In the genomic region with DNA sequence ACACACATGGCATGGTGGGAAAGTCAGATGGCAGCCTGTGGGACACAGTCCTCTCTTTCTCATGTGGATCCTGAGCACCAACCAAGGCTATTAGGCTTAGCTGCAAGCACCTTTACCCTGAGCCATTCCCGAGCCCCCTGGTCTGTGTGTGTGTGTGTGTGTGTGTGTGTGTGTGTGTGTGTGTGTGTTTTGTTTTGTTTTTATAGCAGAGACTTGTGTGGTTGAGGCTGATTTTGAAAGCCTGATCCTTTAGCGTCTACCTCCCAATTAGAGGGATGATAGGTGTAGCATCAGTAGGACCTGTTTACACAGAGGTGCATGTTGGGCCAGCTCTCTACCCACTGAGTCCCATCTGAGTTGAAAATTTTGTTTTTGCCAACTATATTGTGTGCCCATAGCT, we compare ENCODE assay signal across 8 mouse cellular contexts. TPM values are rescaled to one million over a fixed set of nuclear protein-coding genes. Genes with fewer than 3 reads are reported as not detected.
DNase-seq lines count a peak whose midpoint lies in the region; ATAC-seq and TF ChIP-seq lines count a peak whose summit lies in the region.

No protein-coding gene starts in this region.

- peaks cover 14% of the 10 kb centered on the region for H3K4me1 ChIP-seq in kidney, embryonic 16.5 days (ENCODE audit: insufficient read depth, low read length)
- peaks cover 15% of the 10 kb centered on the region for H3K4me1 ChIP-seq in cortical plate, adult 2 months (ENCODE audit: control insufficient read depth, insufficient read depth, low read length)
- peaks cover 25% of the 10 kb centered on the region for H3K4me1 ChIP-seq in hindbrain, embryonic 14.5 days (replicated peaks; ENCODE audit: control insufficient read depth, insufficient read depth, low read length)
- peaks cover 22% of the 10 kb centered on the region for H3K4me1 ChIP-seq in midbrain, embryonic 14.5 days (ENCODE audit: control insufficient read depth, insufficient read depth, low read length)

- H3K4me2 ChIP-seq in kidney, embryonic 16.5 days (replicated peaks; ENCODE audit: low read depth, low read length): peak overlapping the region; percentile 88
- peak overlapping the region; percentile 98 for H3K4me2 ChIP-seq in hindbrain, embryonic 14.5 days (replicated peaks)
- peak overlapping the region; percentile 96 for H3K4me2 ChIP-seq in midbrain, embryonic 14.5 days (ENCODE audit: low read length)

- TF ChIP-seq CTCF in cortical plate, adult 2 months (IDR thresholded peaks at IDR 0.05; ENCODE audit: extremely low read depth, insufficient read depth, low read length): no peak

- TF ChIP-seq POLR2A in cortical plate, adult 2 months (IDR thresholded peaks at IDR 0.05; ENCODE audit: extremely low read depth, insufficient read depth, low read length): no peak

- H3K9ac ChIP-seq in kidney, embryonic 16.5 days (replicated peaks; ENCODE audit: low read length): peak overlapping the region; percentile 97
- peak overlapping the region; percentile 97 for H3K9ac ChIP-seq in hindbrain, embryonic 14.5 days
- peak overlapping the region; percentile 95; the same call in 1 of the 2 replicates for H3K9ac ChIP-seq in midbrain, embryonic 14.5 days (replicated peaks; ENCODE audit: low read length)

- 56% methylated on average over 2 of the region's 2 CpGs for WGBS in kidney, embryonic 16.5 days
- 73% methylated on average over 2 of the region's 2 CpGs for WGBS in hindbrain, embryonic 14.5 days
- WGBS in midbrain, embryonic 14.5 days: 54% methylated on average over 2 of the region's 2 CpGs

- no peak for ATAC-seq in kidney, embryonic 16.5 days (ENCODE audit: low FRiP score, low TSS enrichment)
- peak; percentile 15 for ATAC-seq in hindbrain, embryonic 14.5 days (ENCODE audit: low FRiP score)
- 0 out of 2 replicates have a peak, but pooled peaks have one; percentile 9 for ATAC-seq in midbrain, embryonic 14.5 days (ENCODE audit: low FRiP score, low TSS enrichment)
- ATAC-seq in granulocyte monocyte progenitor cell, adult 5-6 weeks (replicated peaks; ENCODE audit: poor library complexity, severe bottlenecking): no peak

- H3K4me3 ChIP-seq in kidney, embryonic 16.5 days (ENCODE audit: low read length): peak overlapping the region; percentile 75
- H3K4me3 ChIP-seq in cortical plate, adult 2 months (ENCODE audit: insufficient read depth, low read length): peak overlapping the region; percentile 87
- H3K4me3 ChIP-seq in hindbrain, embryonic 14.5 days (replicated peaks; ENCODE audit: low read length): peak overlapping the region; percentile 79
- peak overlapping the region; percentile 70 for H3K4me3 ChIP-seq in midbrain, embryonic 14.5 days (replicated peaks; ENCODE audit: low read depth, low read length)

- peak overlapping the region; percentile 98 for H3K27ac ChIP-seq in kidney, embryonic 16.5 days (ENCODE audit: low read length)
- H3K27ac ChIP-seq in cortical plate, adult 2 months (ENCODE audit: insufficient read depth, low read length): peak overlapping the region; percentile 90
- peak overlapping the region; percentile 97 for H3K27ac ChIP-seq in hindbrain, embryonic 14.5 days
- peak overlapping the region; percentile 96 for H3K27ac ChIP-seq in midbrain, embryonic 14.5 days (replicated peaks; ENCODE audit: low read depth, low read length)

- no peaks in the 10 kb centered on the region for H3K36me3 ChIP-seq in kidney, embryonic 16.5 days (ENCODE audit: insufficient read depth, low read length)
- no peaks in the 10 kb centered on the region for H3K36me3 ChIP-seq in hindbrain, embryonic 14.5 days (replicated peaks; ENCODE audit: control insufficient read depth, insufficient read depth)
- no peaks in the 10 kb centered on the region for H3K36me3 ChIP-seq in midbrain, embryonic 14.5 days (ENCODE audit: control insufficient read depth, insufficient read depth, low read length)

- no peak for DNase-seq in kidney, adult 11 months
- no peak for DNase-seq in hindbrain, embryonic 14.5 days (ENCODE audit: low spot score)
- no peak for DNase-seq in midbrain, embryonic 14.5 days
- no peak for DNase-seq in urinary bladder, postnatal 25 days (ENCODE audit: low spot score)
- DNase-seq in gastrocnemius, postnatal 10 days: no peak

- no peaks in the 10 kb centered on the region for H3K27me3 ChIP-seq in kidney, embryonic 16.5 days (ENCODE audit: insufficient read depth, low read length)
- H3K27me3 ChIP-seq in hindbrain, embryonic 14.5 days (ENCODE audit: control insufficient read depth, insufficient read depth, low read length): no peaks in the 10 kb centered on the region
- no peaks in the 10 kb centered on the region for H3K27me3 ChIP-seq in midbrain, embryonic 14.5 days (ENCODE audit: control insufficient read depth, insufficient read depth, low read length)

- no peaks in the 10 kb centered on the region for H3K9me3 ChIP-seq in kidney, embryonic 16.5 days (ENCODE audit: low read length)
- no peaks in the 10 kb centered on the region for H3K9me3 ChIP-seq in hindbrain, embryonic 14.5 days (ENCODE audit: control insufficient read depth, low read length)
- no peaks in the 10 kb centered on the region for H3K9me3 ChIP-seq in midbrain, embryonic 14.5 days (ENCODE audit: control insufficient read depth, low read length)

RNA-seq across cellular contexts. Expression of a gene that starts 4.7 kb away (rescaled TPM):
- polyA plus RNA-seq in kidney, embryonic 16.5 days (2015; fragmentation: Nextera tagmentation; extraction: Ambion mirVana): 5.6 and 6.3 TPM in 2 replicates
- polyA plus RNA-seq in cortical plate, adult 2 months (2012; rRNA removed): 3.1 and 3.3 TPM in 2 replicates
- polyA plus RNA-seq in hindbrain, embryonic 14.5 days (2014; fragmentation: Nextera tagmentation; extraction: Ambion mirVana): 6.5 and 6.9 TPM in 2 replicates
- polyA plus RNA-seq in midbrain, embryonic 14.5 days (2014; fragmentation: Nextera tagmentation; extraction: Ambion mirVana): 7.8 and 8.2 TPM in 2 replicates
- total RNA-seq in granulocyte monocyte progenitor cell, adult 5-6 weeks (2014; fragmentation: Nextera tagmentation): 3.1 and 9.4 TPM in 2 replicates
- 4.2 and 6.1 TPM in 2 replicates for total RNA-seq in granulocyte monocyte progenitor cell, adult 5-6 weeks (2017)
- total RNA-seq in gastrocnemius, postnatal 10 days (2021): 1 to 10 TPM; 1.7 to 2.2 TPM

RNA-seq across cellular contexts. Expression of a gene that starts 15.8 kb away (rescaled TPM):
- 16.0 and 17.6 TPM in 2 replicates for polyA plus RNA-seq in kidney, embryonic 16.5 days (2015; fragmentation: Nextera tagmentation; extraction: Ambion mirVana)
- 143 and 144 TPM in 2 replicates for polyA plus RNA-seq in cortical plate, adult 2 months (2012; rRNA removed)
- polyA plus RNA-seq in hindbrain, embryonic 14.5 days (2014; fragmentation: Nextera tagmentation; extraction: Ambion mirVana): 11.8 and 12.6 TPM in 2 replicates
- polyA plus RNA-seq in midbrain, embryonic 14.5 days (2014; fragmentation: Nextera tagmentation; extraction: Ambion mirVana): 8.9 and 16.8 TPM in 2 replicates
- 7.6 and 9.2 TPM in 2 replicates for total RNA-seq in granulocyte monocyte progenitor cell, adult 5-6 weeks (2014; fragmentation: Nextera tagmentation)
- 7.5 and 8.3 TPM in 2 replicates for total RNA-seq in granulocyte monocyte progenitor cell, adult 5-6 weeks (2017)
- 10 to 100 TPM; 13.0 to 18.4 TPM for total RNA-seq in gastrocnemius, postnatal 10 days (2021)

RNA-seq across cellular contexts. Expression of a gene that starts 16.6 kb away (rescaled TPM):
- 41.8 and 48.4 TPM in 2 replicates for polyA plus RNA-seq in kidney, embryonic 16.5 days (2015; fragmentation: Nextera tagmentation; extraction: Ambion mirVana)
- 31.2 and 33.3 TPM in 2 replicates for polyA plus RNA-seq in cortical plate, adult 2 months (2012; rRNA removed)
- polyA plus RNA-seq in hindbrain, embryonic 14.5 days (2014; fragmentation: Nextera tagmentation; extraction: Ambion mirVana): 39.9 and 42.1 TPM in 2 replicates
- 47.7 and 58.1 TPM in 2 replicates for polyA plus RNA-seq in midbrain, embryonic 14.5 days (2014; fragmentation: Nextera tagmentation; extraction: Ambion mirVana)
- total RNA-seq in granulocyte monocyte progenitor cell, adult 5-6 weeks (2014; fragmentation: Nextera tagmentation): 8.3 and 12.6 TPM in 2 replicates
- total RNA-seq in granulocyte monocyte progenitor cell, adult 5-6 weeks (2017): 5.3 and 6.2 TPM in 2 replicates
- total RNA-seq in gastrocnemius, postnatal 10 days (2021): 1 to 10 TPM; 7.3 to 9.7 TPM

RNA-seq across cellular contexts. Expression of a gene that starts 38.1 kb away (rescaled TPM):
- polyA plus RNA-seq in kidney, embryonic 16.5 days (2015; fragmentation: Nextera tagmentation; extraction: Ambion mirVana): 0.66 and 0.82 TPM in 2 replicates
- polyA plus RNA-seq in cortical plate, adult 2 months (2012; rRNA removed): 3.7 and 4.2 TPM in 2 replicates
- polyA plus RNA-seq in hindbrain, embryonic 14.5 days (2014; fragmentation: Nextera tagmentation; extraction: Ambion mirVana): 0.90 and 1.1 TPM in 2 replicates
- polyA plus RNA-seq in midbrain, embryonic 14.5 days (2014; fragmentation: Nextera tagmentation; extraction: Ambion mirVana): 0.74 and 1.1 TPM in 2 replicates
- 3.7 and 4.4 TPM in 2 replicates for total RNA-seq in granulocyte monocyte progenitor cell, adult 5-6 weeks (2014; fragmentation: Nextera tagmentation)
- total RNA-seq in granulocyte monocyte progenitor cell, adult 5-6 weeks (2017): 0.26 and 1.4 TPM in 2 replicates
- total RNA-seq in gastrocnemius, postnatal 10 days (2021): 1 to 10 TPM; 1.6 to 1.8 TPM

RNA-seq across cellular contexts. Expression of a gene that starts 43.3 kb away (rescaled TPM):
- polyA plus RNA-seq in kidney, embryonic 16.5 days (2015; fragmentation: Nextera tagmentation; extraction: Ambion mirVana): 18.5 and 22.8 TPM in 2 replicates
- 21.2 and 25.3 TPM in 2 replicates for polyA plus RNA-seq in cortical plate, adult 2 months (2012; rRNA removed)
- 4.2 and 4.8 TPM in 2 replicates for polyA plus RNA-seq in hindbrain, embryonic 14.5 days (2014; fragmentation: Nextera tagmentation; extraction: Ambion mirVana)
- polyA plus RNA-seq in midbrain, embryonic 14.5 days (2014; fragmentation: Nextera tagmentation; extraction: Ambion mirVana): 3.2 and 3.5 TPM in 2 replicates
- 22.2 and 26.0 TPM in 2 replicates for total RNA-seq in granulocyte monocyte progenitor cell, adult 5-6 weeks (2014; fragmentation: Nextera tagmentation)
- 4.9 and 7.9 TPM in 2 replicates for total RNA-seq in granulocyte monocyte progenitor cell, adult 5-6 weeks (2017)
- 1 to 10 TPM; 2.2 to 3.1 TPM for total RNA-seq in gastrocnemius, postnatal 10 days (2021)

Comparison
In these comparisons a context has a peak if more than half of its experiments do, and no peak if none do; other contexts are left out.
1. ATAC-seq: peak in hindbrain, embryonic 14.5 days (single experiment) and midbrain, embryonic 14.5 days (single experiment); none in kidney, embryonic 16.5 days (single experiment) and granulocyte monocyte progenitor cell, adult 5-6 weeks (single experiment).
2. Peak in every context shown above with its lines, with median percentiles within 50 percentile points of each other: H3K27ac ChIP-seq, H3K4me2 ChIP-seq, H3K4me3 ChIP-seq and H3K9ac ChIP-seq.